Mouse (Mus musculus): ENCODE data around the gene Troap. TPM values are rescaled to one million over a fixed set of nuclear protein-coding genes. Genes with fewer than 3 reads are reported as not detected.

Gene Troap
- polyA plus RNA-seq, 1 experiment from 2014 or later, result 13.3 TPM

- 1% methylated on average over 39 of the region's 39 CpGs for WGBS (ENCODE audit: insufficient replicate concordance)
- no peak overlapping the region for H3K9ac ChIP-seq (ENCODE audit: low read depth, low read length)
Measured at GRCm38 (mm10) chr15:99097840-99098492, 23.6 kb downstream of the Troap start.

GRCm38 (mm10) chr15:99098493-99098861, 24.1 kb downstream of the Troap start:
- ATAC-seq (ENCODE audit: low read depth), result no peak
- H3K4me3 ChIP-seq (ENCODE audit: low read depth, low read length), result peak overlapping the region; percentile 34
- no peaks in the 10 kb centered on the region for H3K9me3 ChIP-seq (replicated peaks; ENCODE audit: control insufficient read depth, low read length)
- H3K36me3 ChIP-seq (ENCODE audit: control insufficient read depth, insufficient read depth), result no peaks in the 10 kb centered on the region
- peaks cover 64% of the 10 kb centered on the region for H3K27me3 ChIP-seq (ENCODE audit: control insufficient read depth, insufficient read depth, low read depth, low read length)
- peaks cover 21% of the 10 kb centered on the region for H3K4me1 ChIP-seq (ENCODE audit: control insufficient read depth, low read depth, low read length)
- 4% methylated on average over 9 of the region's 9 CpGs for WGBS (ENCODE audit: insufficient replicate concordance)
- no peak overlapping the region for H3K27ac ChIP-seq (ENCODE audit: low read length)
- H3K4me2 ChIP-seq (ENCODE audit: low read depth, low read length), result peak overlapping the region; percentile 60
- no peak overlapping the region for H3K9ac ChIP-seq (ENCODE audit: low read depth, low read length)

More at GRCm38 (mm10) chr15:99097840-99098492, 23.6 kb downstream of the Troap start:
- Histone ChIP-seq H3K4me1 (ENCODE audit: control insufficient read depth, low read depth, low read length) (peaks cover 22% of the 10 kb centered on the region), H3K4me2 (ENCODE audit: low read depth, low read length) (peak overlapping the region; percentile 60), H3K36me3 (ENCODE audit: control insufficient read depth, insufficient read depth) (no peaks in the 10 kb centered on the region), H3K4me3 (ENCODE audit: low read depth, low read length) (peak overlapping the region; percentile 34), H3K27ac (ENCODE audit: low read length) (no peak overlapping the region), H3K9me3 (replicated peaks; ENCODE audit: control insufficient read depth, low read length) (no peaks in the 10 kb centered on the region), H3K27me3 (ENCODE audit: control insufficient read depth, insufficient read depth, low read depth, low read length) (peaks cover 70% of the 10 kb centered on the region)
- ATAC-seq (ENCODE audit: low read depth), result no peak

DNA sequence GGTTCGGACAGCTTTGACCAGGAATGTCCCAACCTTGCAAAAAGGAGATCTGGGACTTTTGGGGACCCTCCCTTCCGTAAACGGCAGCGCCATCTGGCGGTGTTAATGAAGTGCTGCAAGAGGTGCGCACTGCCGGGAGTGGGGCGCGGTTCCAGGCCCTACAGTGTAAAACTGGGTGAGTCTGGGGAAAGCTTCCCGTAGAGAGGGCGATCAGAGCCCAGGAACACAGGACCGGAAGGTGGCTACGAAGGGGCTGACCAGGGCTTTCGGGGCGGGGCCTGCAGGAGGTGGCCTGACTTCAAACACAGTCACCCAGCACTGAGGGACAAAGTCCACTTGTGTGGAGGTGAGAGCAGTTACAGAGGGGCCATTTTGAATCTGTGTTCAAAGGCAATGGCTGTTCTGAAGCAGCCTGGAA, 24.8 kb downstream of the Troap start:
- peak overlapping the region; percentile 68 for H3K27ac ChIP-seq (ENCODE audit: low read length)
- H3K4me2 ChIP-seq (ENCODE audit: low read depth, low read length), result peak overlapping the region; percentile 60
- no peaks in the 10 kb centered on the region for H3K36me3 ChIP-seq (ENCODE audit: control insufficient read depth, insufficient read depth)
- peak; percentile 90 for ATAC-seq (ENCODE audit: low read depth)
- peaks cover 58% of the 10 kb centered on the region for H3K27me3 ChIP-seq (ENCODE audit: control insufficient read depth, insufficient read depth, low read depth, low read length)
- peaks cover 16% of the 10 kb centered on the region for H3K4me1 ChIP-seq (ENCODE audit: control insufficient read depth, low read depth, low read length)
- under 1% methylated on average over 15 of the region's 15 CpGs for WGBS (ENCODE audit: insufficient replicate concordance)
- no peak overlapping the region for H3K9ac ChIP-seq (ENCODE audit: low read depth, low read length)
- H3K4me3 ChIP-seq (ENCODE audit: low read depth, low read length), result peak overlapping the region; percentile 39
- no peaks in the 10 kb centered on the region for H3K9me3 ChIP-seq (replicated peaks; ENCODE audit: control insufficient read depth, low read length)

GRCm38 (mm10) chr15:99099984-99100383, 25.6 kb downstream of the Troap start:
- no peaks in the 10 kb centered on the region for H3K9me3 ChIP-seq (replicated peaks; ENCODE audit: control insufficient read depth, low read length)
- H3K4me1 ChIP-seq (ENCODE audit: control insufficient read depth, low read depth, low read length), result peaks cover 16% of the 10 kb centered on the region
- WGBS (ENCODE audit: insufficient replicate concordance), result 32% methylated on average over 3 of the region's 3 CpGs
- H3K4me3 ChIP-seq (ENCODE audit: low read depth, low read length), result peak overlapping the region; percentile 39
- no peak for ATAC-seq (ENCODE audit: low read depth)
- H3K9ac ChIP-seq (ENCODE audit: low read depth, low read length), result no peak overlapping the region
- H3K4me2 ChIP-seq (ENCODE audit: low read depth, low read length), result peak overlapping the region; percentile 42
- H3K27me3 ChIP-seq (ENCODE audit: control insufficient read depth, insufficient read depth, low read depth, low read length), result peaks cover 50% of the 10 kb centered on the region
- no peak overlapping the region for H3K27ac ChIP-seq (ENCODE audit: low read length)
- H3K36me3 ChIP-seq (ENCODE audit: control insufficient read depth, insufficient read depth), result no peaks in the 10 kb centered on the region

GRCm38 (mm10) chr15:99105238-99105637, 30.9 kb downstream of the Troap start:
- no peaks in the 10 kb centered on the region; the same call in 1 of the 2 replicates for H3K4me1 ChIP-seq (ENCODE audit: control insufficient read depth, low read depth, low read length)
- H3K4me2 ChIP-seq (ENCODE audit: low read depth, low read length), result no peak overlapping the region
- no peaks in the 10 kb centered on the region; the same call in 1 of the 2 replicates for H3K36me3 ChIP-seq (ENCODE audit: control insufficient read depth, insufficient read depth)
- no peak for ATAC-seq (ENCODE audit: low read depth)
- no peak overlapping the region for H3K4me3 ChIP-seq (ENCODE audit: low read depth, low read length)
- H3K27me3 ChIP-seq (ENCODE audit: control insufficient read depth, insufficient read depth, low read depth, low read length), result no peaks in the 10 kb centered on the region
- no peak overlapping the region for H3K9ac ChIP-seq (ENCODE audit: low read depth, low read length)
- 33% methylated on average over 7 of the region's 7 CpGs for WGBS (ENCODE audit: insufficient replicate concordance)
- H3K9me3 ChIP-seq (replicated peaks; ENCODE audit: control insufficient read depth, low read length), result no peaks in the 10 kb centered on the region
- no peak overlapping the region for H3K27ac ChIP-seq (ENCODE audit: low read length)

- no peak overlapping the region for H3K27ac ChIP-seq (ENCODE audit: low read length)
- H3K4me1 ChIP-seq (ENCODE audit: control insufficient read depth, low read depth, low read length), result no peaks in the 10 kb centered on the region
- H3K4me2 ChIP-seq (ENCODE audit: low read depth, low read length), result no peak overlapping the region
- ATAC-seq (ENCODE audit: low read depth), result no peak
- H3K4me3 ChIP-seq (ENCODE audit: low read depth, low read length), result no peak overlapping the region
- H3K9ac ChIP-seq (ENCODE audit: low read depth, low read length), result no peak overlapping the region
- H3K36me3 ChIP-seq (ENCODE audit: control insufficient read depth, insufficient read depth), result no peaks in the 10 kb centered on the region; the same call in 1 of the 2 replicates
- 64% methylated on average over 3 of the region's 3 CpGs for WGBS (ENCODE audit: insufficient replicate concordance)
- H3K27me3 ChIP-seq (ENCODE audit: control insufficient read depth, insufficient read depth, low read depth, low read length), result no peaks in the 10 kb centered on the region
- H3K9me3 ChIP-seq (replicated peaks; ENCODE audit: control insufficient read depth, low read length), result no peaks in the 10 kb centered on the region
Measured at GRCm38 (mm10) chr15:99107866-99108265, 33.5 kb downstream of the Troap start.

DNA sequence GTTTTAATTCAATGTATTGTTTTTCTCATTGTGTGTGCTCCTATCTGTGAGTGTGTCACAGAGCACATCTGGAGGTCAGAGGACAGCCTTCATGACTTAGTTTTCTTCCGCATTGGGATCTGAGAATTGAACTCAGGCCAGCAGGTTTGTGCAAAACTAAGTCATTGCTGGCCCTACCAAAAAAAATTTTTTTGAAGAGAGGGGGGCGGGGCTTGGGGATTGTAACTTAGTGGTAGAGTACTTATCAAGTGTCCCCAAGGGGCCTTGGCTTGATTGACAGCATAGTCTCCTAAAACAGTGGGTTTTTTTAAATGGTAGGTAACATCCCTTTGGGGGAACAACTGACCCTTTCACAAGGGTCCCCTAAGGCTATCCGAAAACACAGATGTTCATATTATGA, 36.8 kb downstream of the Troap start:
- 66% methylated on average over 3 of the region's 3 CpGs for WGBS (ENCODE audit: insufficient replicate concordance)
- H3K9me3 ChIP-seq (replicated peaks; ENCODE audit: control insufficient read depth, low read length), result no peaks in the 10 kb centered on the region
- no peak for ATAC-seq (ENCODE audit: low read depth)

DNA sequence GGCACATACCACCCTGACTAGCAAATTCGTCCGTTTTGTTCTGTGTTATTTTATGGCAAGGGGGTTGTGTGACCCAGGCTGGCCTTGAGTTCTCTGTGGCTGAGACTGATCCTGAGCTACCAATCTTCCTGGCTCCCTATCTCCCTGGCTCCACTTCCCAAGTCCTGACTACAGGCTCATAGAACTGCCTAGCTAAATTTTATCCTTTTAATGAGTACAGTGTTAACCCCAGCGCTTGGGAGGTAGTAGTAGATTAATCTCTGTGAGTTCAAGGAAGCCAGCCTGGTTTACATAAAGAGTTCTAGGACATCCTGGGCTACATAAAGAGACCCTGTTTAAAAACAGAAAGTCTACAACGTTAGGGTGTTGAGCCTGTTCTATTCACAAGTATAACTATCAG, 37.4 kb downstream of the Troap start:
- no peak for ATAC-seq (ENCODE audit: low read depth)
- no peak overlapping the region for H3K27ac ChIP-seq (ENCODE audit: low read length)
- no peak overlapping the region for H3K9ac ChIP-seq (ENCODE audit: low read depth, low read length)
- H3K27me3 ChIP-seq (ENCODE audit: control insufficient read depth, insufficient read depth, low read depth, low read length), result no peaks in the 10 kb centered on the region
- H3K9me3 ChIP-seq (replicated peaks; ENCODE audit: control insufficient read depth, low read length), result no peaks in the 10 kb centered on the region
- no peak overlapping the region for H3K4me3 ChIP-seq (ENCODE audit: low read depth, low read length)
- H3K4me1 ChIP-seq (ENCODE audit: control insufficient read depth, low read depth, low read length), result no peaks in the 10 kb centered on the region; the same call in none of the 2 replicates
- H3K4me2 ChIP-seq (ENCODE audit: low read depth, low read length), result no peak overlapping the region
- WGBS (ENCODE audit: insufficient replicate concordance), result 45% methylated on average over 4 of the region's 4 CpGs
- no peaks in the 10 kb centered on the region for H3K36me3 ChIP-seq (ENCODE audit: control insufficient read depth, insufficient read depth)

More for the DNA sequence above, 36.8 kb downstream of the Troap start:
- no peaks in the 10 kb centered on the region for H3K27me3 ChIP-seq (ENCODE audit: control insufficient read depth, insufficient read depth, low read depth, low read length)
- no peak overlapping the region for H3K4me3 ChIP-seq (ENCODE audit: low read depth, low read length)
- H3K27ac ChIP-seq (ENCODE audit: low read length), result no peak overlapping the region
- no peaks in the 10 kb centered on the region for H3K36me3 ChIP-seq (ENCODE audit: control insufficient read depth, insufficient read depth)
- no peaks in the 10 kb centered on the region; the same call in none of the 2 replicates for H3K4me1 ChIP-seq (ENCODE audit: control insufficient read depth, low read depth, low read length)
- no peak overlapping the region for H3K9ac ChIP-seq (ENCODE audit: low read depth, low read length)
- no peak overlapping the region for H3K4me2 ChIP-seq (ENCODE audit: low read depth, low read length)

GRCm38 (mm10) chr15:99112843-99113395, 38.5 kb downstream of the Troap start:
- H3K9ac ChIP-seq (ENCODE audit: low read depth, low read length), result no peak overlapping the region

More at GRCm38 (mm10) chr15:99112843-99113395, 38.5 kb downstream of the Troap start:
- peak overlapping the region; percentile 49; the same call in 1 of the 2 replicates for H3K4me2 ChIP-seq (ENCODE audit: low read depth, low read length)
- no peaks in the 10 kb centered on the region; the same call in none of the 2 replicates for H3K4me1 ChIP-seq (ENCODE audit: control insufficient read depth, low read depth, low read length)
- no peak for ATAC-seq (ENCODE audit: low read depth)
- 63% methylated on average over 11 of the region's 11 CpGs for WGBS (ENCODE audit: insufficient replicate concordance)
- H3K27ac ChIP-seq (ENCODE audit: low read length), result no peak overlapping the region
- no peaks in the 10 kb centered on the region for H3K27me3 ChIP-seq (ENCODE audit: control insufficient read depth, insufficient read depth, low read depth, low read length)
- no peaks in the 10 kb centered on the region for H3K36me3 ChIP-seq (ENCODE audit: control insufficient read depth, insufficient read depth)
- H3K4me3 ChIP-seq (ENCODE audit: low read depth, low read length), result no peak overlapping the region
- no peaks in the 10 kb centered on the region for H3K9me3 ChIP-seq (replicated peaks; ENCODE audit: control insufficient read depth, low read length)

Measured in liver, embryonic 16.5 days (tissue).